Mouse (Mus musculus) cortical plate, adult 2 months (tissue): ENCODE measurements around the gene Tmem267. TPM values are rescaled to one million over a fixed set of nuclear protein-coding genes. Genes with fewer than 3 reads are reported as not detected.
"Not testable (repeated sequence)": the region's sequence is repeated elsewhere in the genome, so short reads cannot be mapped to it uniquely, and the experiment has no call there.

Experiments
- H3K27ac ChIP-seq: fragments of 200-500 bp; 2 replicates; pipeline ENCODE4 v1.5.1; 2012; ENCODE audit warnings: low read length, control low read depth, inconsistent platforms; ENCODE audit not compliant: insufficient read depth
- H3K4me1 ChIP-seq: fragments of 200-500 bp; 2 replicates; pipeline ENCODE4 v1.6.1; 2011; ENCODE audit warnings: low read length; ENCODE audit not compliant: control insufficient read depth, insufficient read depth
- H3K4me3 ChIP-seq: fragments of 200-500 bp; 2 replicates; pipeline ENCODE4 v1.5.1; 2011; ENCODE audit warnings: mild to moderate bottlenecking, low read length, control low read depth; ENCODE audit not compliant: insufficient read depth
- CTCF ChIP-seq: fragments of 200-500 bp; IDR thresholded peaks from 2 replicates; pipeline ENCODE4 v1.5.1; 2011; ENCODE audit warnings: mild to moderate bottlenecking, control low read depth, low read length; ENCODE audit not compliant: insufficient read depth; ENCODE audit errors: extremely low read depth
- POLR2A ChIP-seq: fragments of 200-500 bp; IDR thresholded peaks from 2 replicates; pipeline ENCODE4 v1.6.1; 2011; ENCODE audit warnings: mild to moderate bottlenecking, low read length, control low read depth; ENCODE audit not compliant: insufficient read depth; ENCODE audit errors: extremely low read depth
- polyA plus RNA-seq: library from polyadenylated mRNA; depleted of rRNA; stranded (reverse); fragments of >200 nt; gene quantifications from 2 replicates; pipeline ENCODE4 v1.2.3, GENCODE M21; 2012

The Tmem267 gene
- polyA plus RNA-seq, 1 experiment, result 8.3 TPM

DNA sequence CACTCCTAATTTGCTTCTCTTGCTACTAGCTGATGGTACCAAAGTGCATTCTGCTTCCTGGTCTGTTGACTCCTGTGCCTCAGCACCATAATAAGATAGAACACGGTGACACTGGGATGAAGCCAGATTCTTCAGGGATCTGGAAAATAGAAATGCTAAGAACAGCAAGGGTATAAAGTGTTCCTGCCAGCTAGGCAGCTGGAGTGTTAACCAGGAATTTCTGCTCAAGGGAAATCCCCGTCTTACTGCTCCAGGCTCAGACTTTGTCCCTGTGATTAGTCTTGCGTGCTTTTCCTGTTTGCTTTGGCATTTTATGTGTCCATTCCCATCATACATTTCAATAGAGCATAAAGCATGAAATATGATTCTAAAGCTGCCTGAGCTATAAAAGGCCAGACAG lies 131.9 kb downstream of the Tmem267 start:
- Histone ChIP-seq H3K4me3 (no peak overlapping the region), H3K27ac (no peak overlapping the region), H3K4me1 (no peaks in the 10 kb centered on the region)
- TF ChIP-seq CTCF, result no peak
- no peak for TF ChIP-seq POLR2A

- H3K4me1 ChIP-seq, result no peaks in the 10 kb centered on the region
- TF ChIP-seq POLR2A (no peak), CTCF (no peak)
- H3K4me3 ChIP-seq, result no peak within 1 kb of the TSS
- H3K27ac ChIP-seq, result no peak within 1 kb of the TSS
Observed at GRCm38 (mm10) chr13:119623634-119624033, 135.8 kb downstream of the Tmem267 start, which contains the start of gene Ccl28. TSS of gene Ccl28 (plus strand) at chr13:119623819.

DNA sequence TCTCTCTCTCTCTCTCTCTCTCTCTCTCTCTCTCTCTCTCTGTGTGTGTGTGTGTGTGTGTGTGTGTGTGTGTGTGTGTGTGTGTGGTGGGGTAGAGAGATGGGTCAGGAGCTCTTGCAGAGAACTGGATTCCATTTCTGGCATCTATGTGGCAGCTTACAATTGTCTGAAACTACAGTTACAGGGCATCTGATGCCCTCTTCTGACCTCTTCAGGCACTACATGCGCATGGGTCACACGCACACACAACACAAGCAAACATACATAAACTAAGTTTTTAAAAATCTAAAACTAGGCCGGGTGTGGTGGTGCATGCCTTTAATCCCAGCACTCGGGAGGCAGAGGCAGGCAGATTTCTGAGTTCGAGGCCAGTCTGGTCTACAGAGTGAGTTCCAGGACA lies 138.1 kb downstream of the Tmem267 start:
- H3K4me3 ChIP-seq, result not testable (repeated sequence)
- peak; percentile 52; the same call in 1 of the 2 replicates for TF ChIP-seq CTCF

GRCm38 (mm10) chr13:119631482-119632155 lies 143.8 kb downstream of the Tmem267 start:
- Histone ChIP-seq H3K4me1 (no peaks in the 10 kb centered on the region), H3K27ac (no peak overlapping the region), H3K4me3 (peak overlapping the region; percentile 38)
- peak; percentile 53; the same call in 1 of the 2 replicates for TF ChIP-seq POLR2A
- TF ChIP-seq CTCF, result no peak

More for the DNA sequence above, 138.1 kb downstream of the Tmem267 start:
- H3K4me1 ChIP-seq, H3K27ac ChIP-seq: not testable (repeated sequence)

GRCm38 (mm10) chr13:119632156-119632548 lies 144.3 kb downstream of the Tmem267 start:
- H3K4me1 ChIP-seq, result no peaks in the 10 kb centered on the region
- no peak overlapping the region for H3K27ac ChIP-seq
- TF ChIP-seq POLR2A (no peak), CTCF (no peak)
- H3K4me3 ChIP-seq, result peak overlapping the region; percentile 38

DNA sequence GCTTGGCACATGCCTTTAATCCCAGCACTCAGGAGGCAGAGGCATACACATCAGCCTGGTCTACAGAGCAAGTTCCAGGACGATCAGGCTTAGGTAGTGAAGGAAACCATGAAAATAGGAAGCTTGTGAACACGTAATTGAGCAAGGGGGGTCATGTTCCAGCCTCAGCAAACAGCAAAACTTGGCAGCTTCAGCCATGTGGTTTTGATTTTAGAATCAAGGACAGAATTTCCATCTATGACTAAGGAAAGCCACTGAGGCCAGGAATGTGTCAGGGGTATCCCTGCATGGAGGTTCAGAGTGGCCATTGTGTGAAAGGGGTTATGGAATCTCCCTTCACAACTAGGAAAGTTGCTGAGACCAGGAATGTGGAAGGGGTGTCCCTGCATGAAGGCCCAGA lies 147.7 kb downstream of the Tmem267 start:
- Histone ChIP-seq H3K4me1 (no peaks in the 10 kb centered on the region; the same call in 1 of the 2 replicates), H3K27ac (no peak overlapping the region), H3K4me3 (no peak overlapping the region)
- TF ChIP-seq POLR2A (no peak), CTCF (no peak)

DNA sequence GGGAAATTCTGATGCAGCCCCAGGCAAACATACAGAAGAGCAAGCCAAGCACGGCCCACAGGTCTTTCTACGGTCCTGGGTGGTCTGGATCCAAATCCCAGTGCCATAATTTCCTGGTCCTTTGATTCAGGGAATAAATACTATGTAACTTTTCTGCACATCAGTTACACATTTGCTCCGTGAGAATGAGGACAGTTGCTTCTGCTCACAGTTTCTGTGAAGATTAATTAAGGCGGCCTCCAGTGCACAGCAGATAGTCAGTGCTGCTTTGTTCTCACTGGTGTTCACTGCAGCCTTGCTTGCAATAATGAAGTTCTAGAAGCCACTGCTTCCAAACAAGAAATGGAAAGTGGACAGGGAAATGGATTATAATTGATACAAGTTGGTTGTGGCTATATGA lies 150.0 kb downstream of the Tmem267 start:
- TF ChIP-seq POLR2A (no peak), CTCF (no peak)
- no peaks in the 10 kb centered on the region; the same call in 1 of the 2 replicates for H3K4me1 ChIP-seq
- no peak overlapping the region for H3K4me3 ChIP-seq
- no peak overlapping the region for H3K27ac ChIP-seq

DNA sequence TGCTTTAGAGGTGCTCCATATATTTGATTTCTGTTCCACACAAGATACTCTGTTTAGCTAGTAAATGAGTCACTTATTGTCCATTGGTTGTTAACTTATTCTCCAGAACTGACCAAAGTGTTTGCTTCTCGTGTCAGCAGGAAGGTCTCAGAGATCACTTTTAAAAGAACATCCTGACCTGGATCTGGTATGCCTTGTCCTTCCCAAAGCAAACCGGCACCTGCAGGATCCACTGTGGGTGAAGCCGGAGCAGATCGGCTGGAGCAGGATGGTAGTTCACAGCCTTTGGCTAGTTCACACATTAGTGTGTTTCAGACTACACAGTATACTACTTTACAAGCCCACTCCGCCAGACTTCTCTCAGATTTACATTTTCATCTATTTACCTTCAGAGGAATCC lies 150.6 kb downstream of the Tmem267 start:
- Histone ChIP-seq H3K4me1 (no peaks in the 10 kb centered on the region; the same call in 1 of the 2 replicates), H3K27ac (no peak overlapping the region), H3K4me3 (no peak overlapping the region)
- TF ChIP-seq POLR2A (no peak), CTCF (no peak)

GRCm38 (mm10) chr13:119639302-119639701 lies 151.5 kb downstream of the Tmem267 start:
- no peak for TF ChIP-seq POLR2A
- no peak for TF ChIP-seq CTCF
- Histone ChIP-seq H3K4me1 (no peaks in the 10 kb centered on the region; the same call in 1 of the 2 replicates), H3K4me3 (no peak overlapping the region), H3K27ac (no peak overlapping the region)

DNA sequence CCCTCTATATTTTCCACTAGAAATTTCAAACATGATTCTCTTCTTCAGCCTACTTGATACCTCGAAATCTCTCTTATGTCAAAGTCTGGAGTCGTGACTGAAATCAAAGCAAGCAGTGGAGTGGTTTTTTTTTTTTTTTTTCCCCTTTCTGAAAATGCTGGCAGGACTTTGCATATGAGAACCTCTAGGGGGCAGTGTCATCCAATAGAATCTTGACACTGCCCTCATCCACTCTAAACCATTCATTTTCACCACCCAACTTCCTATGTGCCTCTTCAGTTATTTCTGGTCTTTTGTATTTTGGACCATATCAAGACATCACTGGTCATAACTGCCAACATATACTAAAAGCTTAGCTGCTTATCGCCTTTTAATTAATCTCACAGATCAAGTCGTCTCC lies 152.7 kb downstream of the Tmem267 start:
- no peak overlapping the region for H3K27ac ChIP-seq
- TF ChIP-seq CTCF, result peak; percentile 44; the same call in 1 of the 2 replicates
- no peak for TF ChIP-seq POLR2A
- no peaks in the 10 kb centered on the region; the same call in 1 of the 2 replicates for H3K4me1 ChIP-seq
- H3K4me3 ChIP-seq, result no peak overlapping the region
